Mouse (Mus musculus): ENCODE data around the gene Crtc1. TPM values are rescaled to one million over a fixed set of nuclear protein-coding genes. Genes with fewer than 3 reads are reported as not detected.

Gene Crtc1
- polyA plus RNA-seq, 1 experiment from 2014 or later = 57.4 TPM

Other genes starting within 250 kb of the Crtc1 start
- 8.2 and 10.2 TPM in 2 replicates for gene Slc25a42, start 227.3 kb downstream of the Crtc1 start, polyA plus RNA-seq (2015; fragmentation: Nextera tagmentation; extraction: Ambion mirVana)
- 89.2 and 90.9 TPM in 2 replicates for gene Sugp2, start 205.4 kb downstream of the Crtc1 start, polyA plus RNA-seq (2015; fragmentation: Nextera tagmentation; extraction: Ambion mirVana)
- 107 and 114 TPM in 2 replicates for gene Armc6, start 205.1 kb downstream of the Crtc1 start, polyA plus RNA-seq (2015; fragmentation: Nextera tagmentation; extraction: Ambion mirVana)
- gene Homer3, start 156.8 kb downstream of the Crtc1 start, polyA plus RNA-seq (2015; fragmentation: Nextera tagmentation; extraction: Ambion mirVana) = 30.8 and 36.5 TPM in 2 replicates
- gene Ddx49, start 137.1 kb downstream of the Crtc1 start, polyA plus RNA-seq (2015; fragmentation: Nextera tagmentation; extraction: Ambion mirVana) = 44.2 and 46.3 TPM in 2 replicates
- gene Cope, start 137.1 kb downstream of the Crtc1 start, polyA plus RNA-seq (2015; fragmentation: Nextera tagmentation; extraction: Ambion mirVana) = 291 and 295 TPM in 2 replicates
- gene Cers1, start 123.8 kb downstream of the Crtc1 start, polyA plus RNA-seq (2015; fragmentation: Nextera tagmentation; extraction: Ambion mirVana) = 37.8 and 43.2 TPM in 2 replicates
- 2.8 and 7.8 TPM in 2 replicates for gene Gdf1, start 109.8 kb downstream of the Crtc1 start, polyA plus RNA-seq (2015; fragmentation: Nextera tagmentation; extraction: Ambion mirVana)
- gene Upf1, start 86.3 kb downstream of the Crtc1 start, polyA plus RNA-seq (2015; fragmentation: Nextera tagmentation; extraction: Ambion mirVana) = 14.5 and 15.1 TPM in 2 replicates
- gene Comp, start 66.0 kb downstream of the Crtc1 start, polyA plus RNA-seq (2015; fragmentation: Nextera tagmentation; extraction: Ambion mirVana) = 0.27 and 0.47 TPM in 2 replicates
- gene Klhl26, start 37.4 kb upstream of the Crtc1 start, polyA plus RNA-seq (2015; fragmentation: Nextera tagmentation; extraction: Ambion mirVana) = 29.5 and 33.6 TPM in 2 replicates
- gene Tmem59l, start 47.8 kb upstream of the Crtc1 start, polyA plus RNA-seq (2015; fragmentation: Nextera tagmentation; extraction: Ambion mirVana) = 133 and 145 TPM in 2 replicates
- gene Crlf1, start 53.6 kb upstream of the Crtc1 start, polyA plus RNA-seq (2015; fragmentation: Nextera tagmentation; extraction: Ambion mirVana) = 7.0 and 8.6 TPM in 2 replicates
- 161 and 177 TPM in 2 replicates for gene Rex1bd, start 67.2 kb upstream of the Crtc1 start, polyA plus RNA-seq (2015; fragmentation: Nextera tagmentation; extraction: Ambion mirVana)
- 652 and 684 TPM in 2 replicates for gene Uba52, start 71.2 kb upstream of the Crtc1 start, polyA plus RNA-seq (2015; fragmentation: Nextera tagmentation; extraction: Ambion mirVana)
- gene Fkbp8, start 88.1 kb upstream of the Crtc1 start, polyA plus RNA-seq (2015; fragmentation: Nextera tagmentation; extraction: Ambion mirVana) = 393 and 420 TPM in 2 replicates
- gene Kxd1, start 88.4 kb upstream of the Crtc1 start, polyA plus RNA-seq (2015; fragmentation: Nextera tagmentation; extraction: Ambion mirVana) = 48.5 and 49.0 TPM in 2 replicates
- gene Ell, start 99.9 kb upstream of the Crtc1 start, polyA plus RNA-seq (2015; fragmentation: Nextera tagmentation; extraction: Ambion mirVana) = 15.1 and 20.9 TPM in 2 replicates
- gene Isyna1, start 154.8 kb upstream of the Crtc1 start, polyA plus RNA-seq (2015; fragmentation: Nextera tagmentation; extraction: Ambion mirVana) = 146 and 152 TPM in 2 replicates
- 150 and 172 TPM in 2 replicates for gene Ssbp4, start 169.3 kb upstream of the Crtc1 start, polyA plus RNA-seq (2015; fragmentation: Nextera tagmentation; extraction: Ambion mirVana)
- gene Lrrc25, start 176.6 kb upstream of the Crtc1 start, polyA plus RNA-seq (2015; fragmentation: Nextera tagmentation; extraction: Ambion mirVana) = 1.1 and 2.2 TPM in 2 replicates
- gene Gdf15, start 192.9 kb upstream of the Crtc1 start, polyA plus RNA-seq (2015; fragmentation: Nextera tagmentation; extraction: Ambion mirVana) = 0.25 and 0.30 TPM in 2 replicates
- 76.5 and 77.8 TPM in 2 replicates for gene Pgpep1, start 220.8 kb upstream of the Crtc1 start, polyA plus RNA-seq (2015; fragmentation: Nextera tagmentation; extraction: Ambion mirVana)
- 192 and 193 TPM in 2 replicates for gene Lsm4, start 233.7 kb upstream of the Crtc1 start, polyA plus RNA-seq (2015; fragmentation: Nextera tagmentation; extraction: Ambion mirVana)